Comparison of ENCODE assay signal across 18 mouse cellular contexts in genomic region chr5:37197423-37197822, GRCm38 (mm10). TPM values are rescaled to one million over a fixed set of nuclear protein-coding genes. Genes with fewer than 3 reads are reported as not detected.
DNase-seq lines count a peak whose midpoint lies in the region; ATAC-seq and TF ChIP-seq lines count a peak whose summit lies in the region.
"Had no signal": no experiment of that assay in that cellular context is flagged by ENCODE, and none has a peak within 500 bp of the region (broad histone marks: within the 10 kb centered on the region; RNA-seq: fewer than 3 reads in every experiment).

No protein-coding gene starts in this region.

- no peaks in the 10 kb centered on the region for H3K27me3 ChIP-seq in embryonic facial prominence, embryonic 14.5 days (replicated peaks; ENCODE audit: control insufficient read depth, insufficient read depth, low read length)
- no peaks in the 10 kb centered on the region for H3K27me3 ChIP-seq in embryonic facial prominence, embryonic 10.5 days (replicated peaks; ENCODE audit: low read depth, poor library complexity, severe bottlenecking)
- H3K27me3 ChIP-seq in limb, embryonic 14.5 days (ENCODE audit: control insufficient read depth, insufficient read depth, low read length): no peaks in the 10 kb centered on the region
- H3K27me3 ChIP-seq: intestine, embryonic 15.5 days; liver, embryonic 12.5 days had no signal

- H3K4me3 ChIP-seq in embryonic facial prominence, embryonic 14.5 days (ENCODE audit: low read depth, low read length): no peak overlapping the region
- H3K4me3 ChIP-seq in embryonic facial prominence, embryonic 10.5 days: no peak overlapping the region
- H3K4me3 ChIP-seq in limb, embryonic 14.5 days (replicated peaks; ENCODE audit: low read length): no peak overlapping the region
- H3K4me3 ChIP-seq: heart, adult 2 months; intestine, embryonic 15.5 days; liver, embryonic 12.5 days; midbrain, embryonic 10.5 days had no signal

- 63% methylated on average over 3 of the region's 3 CpGs for WGBS in embryonic facial prominence, embryonic 14.5 days
- 82% methylated on average over 3 of the region's 3 CpGs for WGBS in embryonic facial prominence, embryonic 10.5 days
- 66% methylated on average over 3 of the region's 3 CpGs for WGBS in limb, embryonic 14.5 days

- H3K9ac ChIP-seq in embryonic facial prominence, embryonic 14.5 days (ENCODE audit: low read depth, low read length): no peak overlapping the region
- no peak overlapping the region for H3K9ac ChIP-seq in limb, embryonic 14.5 days (ENCODE audit: low read depth, low read length, severe bottlenecking)
- H3K9ac ChIP-seq: intestine, embryonic 15.5 days; liver, embryonic 12.5 days had no signal

- H3K4me2 ChIP-seq in embryonic facial prominence, embryonic 14.5 days (ENCODE audit: low read depth, low read length): no peak overlapping the region
- no peak overlapping the region for H3K4me2 ChIP-seq in limb, embryonic 14.5 days (replicated peaks; ENCODE audit: low read depth, low read length, severe bottlenecking)
- H3K4me2 ChIP-seq: intestine, embryonic 15.5 days; liver, embryonic 12.5 days had no signal

- H3K36me3 ChIP-seq in embryonic facial prominence, embryonic 14.5 days (ENCODE audit: control insufficient read depth, insufficient read depth, low read length): no peaks in the 10 kb centered on the region
- H3K36me3 ChIP-seq in embryonic facial prominence, embryonic 10.5 days (replicated peaks): no peaks in the 10 kb centered on the region
- H3K36me3 ChIP-seq in limb, embryonic 14.5 days (ENCODE audit: control insufficient read depth, insufficient read depth, low read length): no peaks in the 10 kb centered on the region
- H3K36me3 ChIP-seq: G1E; intestine, embryonic 15.5 days; liver, embryonic 12.5 days; midbrain, embryonic 10.5 days had no signal

- no peak for TF ChIP-seq CTCF in brain, embryonic 14.5 days (IDR thresholded peaks at IDR 0.05; ENCODE audit: borderline replicate concordance, extremely low read depth, insufficient read depth, insufficient read length)

- ATAC-seq in embryonic facial prominence, embryonic 14.5 days (ENCODE audit: low read depth): no peak
- ATAC-seq in limb, embryonic 14.5 days (ENCODE audit: low FRiP score, low read depth): peak; percentile 58; the same call in 1 of the 2 replicates
- ATAC-seq: liver, embryonic 12.5 days had no signal

- H3K4me1 ChIP-seq in embryonic facial prominence, embryonic 14.5 days (ENCODE audit: control insufficient read depth, insufficient read depth, low read length): peaks cover 16% of the 10 kb centered on the region
- H3K4me1 ChIP-seq in embryonic facial prominence, embryonic 10.5 days: peaks cover 18% of the 10 kb centered on the region
- H3K4me1 ChIP-seq in limb, embryonic 14.5 days (ENCODE audit: control insufficient read depth, insufficient read depth, low read length): peaks cover 32% of the 10 kb centered on the region

- DNase-seq in embryonic facial prominence, embryonic 14.5 days (ENCODE audit: low spot score): peak; percentile 19
- no peak for DNase-seq in embryonic facial prominence, embryonic 10.5 days (ENCODE audit: low spot score)
- DNase-seq in left cerebral cortex, postnatal 4 days: peak; percentile 41
- DNase-seq in left cerebral cortex, adult 11 months (ENCODE audit: low spot score): no peak
- DNase-seq in brain, embryonic 14.5 days (ENCODE audit: low read depth): peak; percentile 59
- peak; percentile 30 for DNase-seq in limb, embryonic 14.5 days (ENCODE audit: low spot score)
- no peak for DNase-seq in gastrocnemius, adult 18-20 months (ENCODE audit: low spot score)
- DNase-seq in adrenal gland, postnatal 14 days: no peak
- DNase-seq: cerebellum, adult 8-10 months; gastrocnemius, postnatal 14 days; heart, adult 2 months; heart, postnatal 36 days; right cerebral cortex, adult 18-20 months had no signal

- H3K27ac ChIP-seq in embryonic facial prominence, embryonic 14.5 days (replicated peaks; ENCODE audit: low read depth, low read length): no peak overlapping the region
- no peak overlapping the region for H3K27ac ChIP-seq in embryonic facial prominence, embryonic 10.5 days (replicated peaks)
- no peak overlapping the region for H3K27ac ChIP-seq in limb, embryonic 14.5 days (replicated peaks; ENCODE audit: low read depth, low read length)
- H3K27ac ChIP-seq: heart, adult 2 months; intestine, embryonic 15.5 days; liver, embryonic 12.5 days; stomach, postnatal 0 days had no signal

- intact Hi-C loops in left cerebral cortex, postnatal 4 days (cut with DNase I): no loop called here

- H3K9me3 ChIP-seq in embryonic facial prominence, embryonic 14.5 days (ENCODE audit: control insufficient read depth, low read length): no peaks in the 10 kb centered on the region
- H3K9me3 ChIP-seq in embryonic facial prominence, embryonic 10.5 days: no peaks in the 10 kb centered on the region
- no peaks in the 10 kb centered on the region for H3K9me3 ChIP-seq in limb, embryonic 14.5 days (ENCODE audit: control insufficient read depth, low read length)
- H3K9me3 ChIP-seq: intestine, embryonic 15.5 days; liver, embryonic 12.5 days; midbrain, embryonic 10.5 days had no signal

- no peak for TF ChIP-seq POLR2A in brain, embryonic 14.5 days (IDR thresholded peaks at IDR 0.05; ENCODE audit: borderline replicate concordance, extremely low read depth, insufficient read depth, insufficient read length, poor library complexity, severe bottlenecking)
- TF ChIP-seq POLR2A in limb, embryonic 14.5 days (IDR thresholded peaks at IDR 0.05; ENCODE audit: borderline replicate concordance, extremely low read depth, insufficient read depth, insufficient read length): no peak

RNA-seq across cellular contexts. Expression of gene Crmp1, which starts 44.3 kb away (rescaled TPM):
- 32.1 and 35.6 TPM in 2 replicates for polyA plus RNA-seq in embryonic facial prominence, embryonic 14.5 days (2014; fragmentation: Nextera tagmentation; extraction: Ambion mirVana)
- polyA plus RNA-seq in embryonic facial prominence, embryonic 10.5 days (2016; fragmentation: Nextera tagmentation; extraction: Ambion mirVana): 80.2 and 88.4 TPM in 2 replicates
- 1,000 to 10,000 TPM; 1,527 to 1,566 TPM for total RNA-seq in left cerebral cortex, postnatal 4 days (2021)
- 866 and 1,134 TPM in 2 replicates for polyA plus RNA-seq in brain, embryonic 14.5 days (2012; rRNA removed)
- polyA plus RNA-seq in limb, embryonic 14.5 days (2012; rRNA removed): 11.5 and 15.3 TPM in 2 replicates
- 9.3 and 9.8 TPM in 2 replicates for polyA plus RNA-seq in limb, embryonic 14.5 days (2014; fragmentation: Nextera tagmentation; extraction: Ambion mirVana)
- under 1 TPM; 0.17 to 0.46 TPM for total RNA-seq in gastrocnemius, adult 18-20 months (2021)
- 7.0 and 12.1 TPM in 2 replicates for total RNA-seq in adrenal gland, postnatal 14 days (2021)
- total RNA-seq: G1E had no signal
- polyA plus RNA-seq: G1E had no signal

Comparison
In these comparisons a context has a peak if more than half of its experiments do, and no peak if none do; other contexts are left out.
1. DNase-seq: peak in embryonic facial prominence, embryonic 14.5 days (single experiment), left cerebral cortex, postnatal 4 days (single experiment), brain, embryonic 14.5 days (single experiment) and limb, embryonic 14.5 days (single experiment); none in embryonic facial prominence, embryonic 10.5 days (single experiment), left cerebral cortex, adult 11 months (single experiment), gastrocnemius, adult 18-20 months (single experiment) and adrenal gland, postnatal 14 days (single experiment).